Mouse (Mus musculus) embryonic facial prominence, embryonic 14.5 days (tissue): ENCODE measurements around the gene Traf5. TPM values are rescaled to one million over a fixed set of nuclear protein-coding genes. Genes with fewer than 3 reads are reported as not detected.
A peak's percentile ranks its signal among the peaks of the same experiment; 100 is the strongest.

Experiments used
- ATAC-seq: fragments of 200-750 bp; cut with Nextera tagmentation; 2 replicates; pipeline ENCODE4 v1.8.0; 2017; ENCODE audit warnings: low read depth, moderate number of reproducible peaks, moderate TSS enrichment
- DNase-seq: peaks from one replicate; pipeline ENCODE4 v3.0.0-alpha.2; 2015; ENCODE audit warnings: low spot score
- H3K27ac ChIP-seq: fragments of 300-500 bp; sonication (generic); replicated peaks from 2 replicates; pipeline ENCODE4 v1.5.1; 2014; ENCODE audit warnings: low read depth, mild to moderate bottlenecking, low read length, moderate library complexity
- H3K27me3 ChIP-seq: fragments of 300-500 bp; sonication (generic); replicated peaks from 2 replicates; pipeline ENCODE4 v1.6.1; 2014; ENCODE audit warnings: low read length; ENCODE audit not compliant: control insufficient read depth, insufficient read depth
- H3K36me3 ChIP-seq: fragments of 300-500 bp; sonication (generic); 2 replicates; pipeline ENCODE4 v1.6.1; 2014; ENCODE audit warnings: low read length, mixed read lengths; ENCODE audit not compliant: control insufficient read depth, insufficient read depth
- H3K4me1 ChIP-seq: fragments of 300-500 bp; sonication (generic); 2 replicates; pipeline ENCODE4 v1.6.1; 2014; ENCODE audit warnings: antibody characterized with exemption, low read length; ENCODE audit not compliant: control insufficient read depth, insufficient read depth
- H3K4me2 ChIP-seq: fragments of 300-500 bp; sonication (generic); 2 replicates; pipeline ENCODE4 v1.6.1; 2014; ENCODE audit warnings: low read depth, mild to moderate bottlenecking, low read length, moderate library complexity, mixed read lengths
- H3K4me3 ChIP-seq: fragments of 300-500 bp; sonication (generic); 2 replicates; pipeline ENCODE4 v1.5.1; 2014; ENCODE audit warnings: low read depth, mild to moderate bottlenecking, low read length
- H3K9ac ChIP-seq: fragments of 300-500 bp; sonication (generic); 2 replicates; pipeline ENCODE4 v1.6.1; 2014; ENCODE audit warnings: low read depth, mild to moderate bottlenecking, low read length, moderate library complexity, mixed read lengths
- H3K9me3 ChIP-seq: fragments of 300-500 bp; sonication (generic); 2 replicates; pipeline ENCODE4 v1.6.1; 2016; ENCODE audit warnings: low read length; ENCODE audit not compliant: control insufficient read depth
- WGBS: fragments of 180-500 bp; shearing (Covaris S2); extraction: QIAGEN DNeasy Blood & Tissue Kit; methylation state at CpG from one replicate; pipeline ENCODE4 v1.1.7; 2014; 5-methylcytosine and 5-hydroxymethylcytosine counted together
- polyA plus RNA-seq: library from polyadenylated mRNA; unstranded; fragments of >200 nt; fragmentation: Nextera tagmentation; extraction: Ambion mirVana; gene quantifications from 2 replicates; pipeline ENCODE4 v1.2.1, GENCODE M21; 2014

The Traf5 gene
- polyA plus RNA-seq, 1 experiment from 2014 or later, result 19.7 TPM

- Histone ChIP-seq H3K27me3 (no peaks in the 10 kb centered on the region), H3K4me2 (no peak overlapping the region), H3K36me3 (no peaks in the 10 kb centered on the region), H3K4me3 (no peak overlapping the region), H3K9me3 (no peaks in the 10 kb centered on the region), H3K9ac (no peak overlapping the region), H3K4me1 (no peaks in the 10 kb centered on the region), H3K27ac (no peak overlapping the region)
- DNase-seq, result no peak
- 74% methylated on average over 8 of the region's 8 CpGs for WGBS
- no peak for ATAC-seq
These were observed 105.5 kb downstream of the Traf5 start for GRCm38 (mm10) chr1:191986674-191987480.

- no peaks in the 10 kb centered on the region for H3K36me3 ChIP-seq
- H3K4me2 ChIP-seq, result no peak overlapping the region
- no peaks in the 10 kb centered on the region for H3K9me3 ChIP-seq
- no peak overlapping the region for H3K9ac ChIP-seq
- peaks cover 15% of the 10 kb centered on the region for H3K4me1 ChIP-seq
- H3K4me3 ChIP-seq, result no peak overlapping the region
- WGBS, result 16% methylated on average over 5 of the region's 6 CpGs
- ATAC-seq, result peak; percentile 93
- DNase-seq, result peak; percentile 93
- H3K27me3 ChIP-seq, result no peaks in the 10 kb centered on the region
- H3K27ac ChIP-seq, result peak overlapping the region; percentile 71
These were observed 110.8 kb downstream of the Traf5 start for GRCm38 (mm10) chr1:191981426-191982102.

- DNase-seq, result peak; percentile 90
- Histone ChIP-seq H3K9me3 (no peaks in the 10 kb centered on the region), H3K36me3 (no peaks in the 10 kb centered on the region), H3K4me3 (no peak within 1 kb of the TSS), H3K27ac (no peak within 1 kb of the TSS), H3K4me2 (no peak within 1 kb of the TSS), H3K4me1 (peaks cover 29% of the 10 kb centered on the region), H3K9ac (no peak within 1 kb of the TSS), H3K27me3 (no peaks in the 10 kb centered on the region)
- peak; percentile 70 for ATAC-seq
- WGBS, result 41% methylated on average over 5 of the region's 5 CpGs
These were observed 115.2 kb downstream of the Traf5 start, which contains the start of gene Rd3 for GRCm38 (mm10) chr1:191977187-191977586. Gene Rd3, plus strand, starts transcription at chr1:191977370.

- Histone ChIP-seq H3K27ac (peak overlapping the region; percentile 53; the same call in 1 of the 2 replicates), H3K4me3 (no peak overlapping the region), H3K27me3 (no peaks in the 10 kb centered on the region), H3K36me3 (no peaks in the 10 kb centered on the region), H3K4me2 (no peak overlapping the region), H3K9me3 (no peaks in the 10 kb centered on the region), H3K9ac (peak overlapping the region; percentile 14; the same call in 1 of the 2 replicates), H3K4me1 (peaks cover 20% of the 10 kb centered on the region)
- peak; percentile 73 for DNase-seq
- peak; percentile 56 for ATAC-seq
- WGBS, result 43% methylated on average over 13 of the region's 13 CpGs
These were observed 117.6 kb downstream of the Traf5 start for GRCm38 (mm10) chr1:191974509-191975405.

GRCm38 (mm10) chr1:191969939-191970338, 122.4 kb downstream of the Traf5 start:
- Histone ChIP-seq H3K4me1 (peaks cover 9% of the 10 kb centered on the region), H3K4me2 (no peak overlapping the region), H3K27me3 (no peaks in the 10 kb centered on the region), H3K36me3 (no peaks in the 10 kb centered on the region), H3K27ac (no peak overlapping the region), H3K9ac (no peak overlapping the region), H3K9me3 (no peaks in the 10 kb centered on the region), H3K4me3 (no peak overlapping the region)
- 52% methylated on average over 5 of the region's 5 CpGs for WGBS
- no peak for ATAC-seq
- DNase-seq, result no peak

GRCm38 (mm10) chr1:191964773-191965481, 127.4 kb downstream of the Traf5 start:
- Histone ChIP-seq H3K36me3 (no peaks in the 10 kb centered on the region), H3K4me1 (no peaks in the 10 kb centered on the region), H3K27me3 (no peaks in the 10 kb centered on the region), H3K9ac (no peak overlapping the region), H3K27ac (no peak overlapping the region), H3K4me2 (no peak overlapping the region), H3K4me3 (no peak overlapping the region), H3K9me3 (no peaks in the 10 kb centered on the region)
- peak; percentile 56; the same call in 1 of the 2 replicates for ATAC-seq
- peak; percentile 92 for DNase-seq
- WGBS, result 15% methylated on average over 13 of the region's 13 CpGs

- Histone ChIP-seq H3K4me1 (no peaks in the 10 kb centered on the region), H3K27me3 (no peaks in the 10 kb centered on the region), H3K9me3 (no peaks in the 10 kb centered on the region), H3K36me3 (no peaks in the 10 kb centered on the region), H3K27ac (no peak overlapping the region), H3K4me2 (no peak overlapping the region), H3K4me3 (no peak overlapping the region), H3K9ac (no peak overlapping the region)
- WGBS, result 16% methylated on average over 8 of the region's 8 CpGs
- DNase-seq (peak; percentile 75), ATAC-seq (no peak)
These were observed 128.2 kb downstream of the Traf5 start for GRCm38 (mm10) chr1:191963948-191964772.
